Mouse (Mus musculus) hindbrain, embryonic 14.5 days (tissue): Measurements from ENCODE around the gene Prkch. TPM values are rescaled to one million over a fixed set of nuclear protein-coding genes. Genes with fewer than 3 reads are reported as not detected.

Source experiments
- ATAC-seq: fragments of 200-750 bp; cut with Nextera tagmentation; 2 replicates; pipeline ENCODE4 v1.8.0; 2017; ENCODE audit warnings: moderate number of reproducible peaks, mild to moderate bottlenecking, moderate TSS enrichment, moderate library complexity; ENCODE audit not compliant: low FRiP score
- DNase-seq: peaks from one replicate; pipeline ENCODE4 v3.0.0-alpha.2; 2015; ENCODE audit warnings: low spot score
- H3K27ac ChIP-seq: fragments of 300-500 bp; sonication (generic); 2 replicates; pipeline ENCODE4 v1.5.1; 2014; ENCODE audit warnings: mild to moderate bottlenecking, moderate library complexity
- H3K27me3 ChIP-seq: fragments of 300-500 bp; sonication (generic); 2 replicates; pipeline ENCODE4 v1.6.1; 2014; ENCODE audit warnings: mild to moderate bottlenecking, low read length, mixed read lengths; ENCODE audit not compliant: control insufficient read depth, insufficient read depth
- H3K36me3 ChIP-seq: fragments of 300-500 bp; sonication (generic); replicated peaks from 2 replicates; pipeline ENCODE4 v1.6.1; 2014; ENCODE audit not compliant: control insufficient read depth, insufficient read depth
- H3K4me1 ChIP-seq: fragments of 300-500 bp; sonication (generic); replicated peaks from 2 replicates; pipeline ENCODE4 v1.6.1; 2014; ENCODE audit warnings: antibody characterized with exemption, low read length, mixed read lengths; ENCODE audit not compliant: control insufficient read depth, insufficient read depth
- H3K4me2 ChIP-seq: fragments of 300-500 bp; sonication (generic); replicated peaks from 2 replicates; pipeline ENCODE4 v1.6.1; 2014; ENCODE audit warnings: mild to moderate bottlenecking, moderate library complexity
- H3K4me3 ChIP-seq: fragments of 300-500 bp; sonication (generic); replicated peaks from 2 replicates; pipeline ENCODE4 v1.5.1; 2014; ENCODE audit warnings: mild to moderate bottlenecking, low read length
- H3K9ac ChIP-seq: fragments of 300-500 bp; sonication (generic); 2 replicates; pipeline ENCODE4 v1.6.1; 2014
- H3K9me3 ChIP-seq: fragments of 300-500 bp; sonication (generic); 2 replicates; pipeline ENCODE4 v1.6.1; 2016; ENCODE audit warnings: low read length; ENCODE audit not compliant: control insufficient read depth
- whole genome bisulfite sequencing: fragments of 180-500 bp; shearing (Covaris S2); extraction: QIAGEN DNeasy Blood & Tissue Kit; methylation state at CpG from one replicate; pipeline ENCODE4 v1.1.7; 2014; 5-methylcytosine and 5-hydroxymethylcytosine counted together
- polyA plus RNA-seq: library from polyadenylated mRNA; unstranded; fragments of >200 nt; fragmentation: Nextera tagmentation; extraction: Ambion mirVana; gene quantifications from 2 replicates; pipeline ENCODE4 v1.2.1, GENCODE M21; 2014

Gene Prkch
- polyA plus RNA-seq, 1 experiment from 2014 or later: 9.9 TPM

DNA sequence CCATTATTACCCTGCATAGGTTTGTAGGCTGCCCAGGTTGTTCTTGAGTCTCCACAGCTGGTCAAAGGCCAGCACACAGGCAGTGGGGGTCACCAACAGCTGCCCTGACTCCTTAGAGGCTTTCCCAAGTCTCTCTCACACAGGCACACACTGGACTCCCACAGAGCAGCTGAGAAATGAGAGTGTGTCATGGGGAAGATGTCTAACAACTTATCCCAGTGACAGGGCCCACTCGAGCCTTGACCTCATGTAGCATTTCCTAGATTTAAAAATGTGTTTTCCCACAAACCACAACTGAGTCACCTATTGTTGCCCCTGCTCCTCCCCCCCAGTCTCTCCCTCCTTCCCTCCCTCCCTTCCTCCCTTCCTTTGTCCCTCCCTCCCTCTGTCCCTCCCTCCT is 234.2 kb downstream of the Prkch start:
- no peak for ATAC-seq
- Histone ChIP-seq H3K4me1 (no peaks in the 10 kb centered on the region), H3K9ac (no peak overlapping the region), H3K9me3 (no peaks in the 10 kb centered on the region), H3K36me3 (no peaks in the 10 kb centered on the region), H3K27me3 (no peaks in the 10 kb centered on the region), H3K4me3 (no peak overlapping the region), H3K4me2 (no peak overlapping the region), H3K27ac (no peak overlapping the region)
- no peak for DNase-seq
- WGBS: 55% methylated on average over 1 of the region's 1 CpGs

- no peak overlapping the region for H3K4me2 ChIP-seq
- H3K9me3 ChIP-seq: no peaks in the 10 kb centered on the region
- ATAC-seq (no peak), DNase-seq (no peak)
- no peaks in the 10 kb centered on the region for H3K27me3 ChIP-seq
- no peak overlapping the region for H3K4me3 ChIP-seq
- WGBS: 93% methylated on average over 4 of the region's 4 CpGs
- H3K27ac ChIP-seq: no peak overlapping the region
- H3K9ac ChIP-seq: no peak overlapping the region
- no peaks in the 10 kb centered on the region for H3K4me1 ChIP-seq
- no peaks in the 10 kb centered on the region for H3K36me3 ChIP-seq
Observed at GRCm38 (mm10) chr12:73821176-73821575, 236.6 kb downstream of the Prkch start.

- Histone ChIP-seq H3K9ac (no peak overlapping the region), H3K27me3 (no peaks in the 10 kb centered on the region), H3K9me3 (no peaks in the 10 kb centered on the region), H3K27ac (no peak overlapping the region), H3K4me1 (no peaks in the 10 kb centered on the region), H3K4me3 (no peak overlapping the region), H3K4me2 (no peak overlapping the region), H3K36me3 (no peaks in the 10 kb centered on the region)
- 91% methylated on average over 12 of the region's 12 CpGs for WGBS
- DNase-seq (no peak), ATAC-seq (no peak)
Observed at GRCm38 (mm10) chr12:73822331-73822730, 237.7 kb downstream of the Prkch start.

DNA sequence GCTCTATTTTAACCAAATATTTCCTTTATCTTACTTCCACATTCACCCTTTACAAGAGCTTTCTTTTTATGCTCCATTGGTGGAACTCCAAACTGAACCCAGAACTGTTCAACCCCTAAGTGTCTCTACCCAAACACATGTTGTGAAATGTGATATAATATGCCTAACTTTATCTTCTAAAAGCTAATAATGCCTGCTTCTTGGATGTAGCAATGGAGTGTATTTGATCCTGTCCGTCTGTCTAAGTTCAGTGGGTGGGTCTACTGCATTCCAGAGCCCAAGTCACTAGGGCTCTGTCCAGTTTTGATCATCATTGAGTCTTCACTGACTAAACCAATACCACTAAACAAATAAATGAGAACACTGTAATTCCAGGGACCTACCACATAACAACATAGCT is 240.2 kb downstream of the Prkch start:
- H3K4me2 ChIP-seq: no peak overlapping the region
- no peaks in the 10 kb centered on the region for H3K36me3 ChIP-seq
- H3K4me3 ChIP-seq: no peak overlapping the region
- H3K27me3 ChIP-seq: no peaks in the 10 kb centered on the region
- WGBS: 77% methylated on average over 1 of the region's 1 CpGs
- H3K4me1 ChIP-seq: no peaks in the 10 kb centered on the region
- DNase-seq (no peak), ATAC-seq (no peak)
- H3K27ac ChIP-seq: no peak overlapping the region
- no peaks in the 10 kb centered on the region for H3K9me3 ChIP-seq
- no peak overlapping the region for H3K9ac ChIP-seq

Other genes with a start within 250 kb of the Prkch start
- 0.15 and 0.26 TPM in 2 replicates for gene Tmem30b, start 38.4 kb upstream of the Prkch start, polyA plus RNA-seq